Mouse (Mus musculus) forelimb bud, embryonic 11.5 days (tissue): ENCODE measurements around the gene Gpbp1.
A peak's percentile ranks its signal among the peaks of the same experiment; 100 is the strongest.

Experiments
- DNase-seq: peaks from one replicate; pipeline ENCODE4 v3.0.0-alpha.2; 2012; ENCODE audit warnings: low read depth, low spot score

Gpbp1 gene

DNA sequence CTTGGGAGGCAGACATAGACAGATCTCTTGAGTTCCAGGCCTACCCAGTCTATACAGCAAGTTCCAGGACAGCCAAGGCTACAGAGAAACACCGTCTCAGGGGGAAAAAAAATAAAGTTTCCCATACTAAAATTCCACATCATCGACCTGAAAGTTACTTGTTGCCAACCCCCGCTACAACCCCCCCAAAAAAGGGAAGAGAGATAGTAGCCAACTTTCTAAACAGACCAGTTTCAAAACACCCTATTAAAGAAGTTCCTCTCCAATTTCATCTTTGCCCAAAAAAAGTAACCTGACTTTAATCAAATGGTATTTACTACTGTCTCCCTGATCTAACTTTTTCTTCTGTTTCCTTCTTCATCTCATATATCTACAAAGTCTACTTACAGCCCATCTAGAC lies 22.6 kb downstream of the Gpbp1 start:
- no peak for DNase-seq

DNA sequence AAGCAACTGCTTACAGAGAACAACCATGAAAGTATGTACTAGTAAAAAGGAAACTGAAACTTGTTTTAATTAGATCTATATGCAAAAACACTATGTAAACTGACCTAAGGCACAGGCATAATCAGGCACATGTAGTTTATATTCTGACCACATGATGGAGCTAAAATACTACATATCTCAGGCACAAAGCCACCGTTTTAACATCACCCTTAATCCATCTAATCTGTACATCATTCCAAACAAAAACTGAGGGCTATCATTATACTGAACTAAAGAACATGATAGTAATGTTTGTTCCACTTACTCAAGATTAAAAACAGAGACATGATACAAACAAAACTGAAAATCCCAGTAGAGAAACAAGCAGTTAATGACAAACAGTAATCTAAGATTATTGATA lies 28.5 kb downstream of the Gpbp1 start:
- peak; percentile 37 for DNase-seq

DNA sequence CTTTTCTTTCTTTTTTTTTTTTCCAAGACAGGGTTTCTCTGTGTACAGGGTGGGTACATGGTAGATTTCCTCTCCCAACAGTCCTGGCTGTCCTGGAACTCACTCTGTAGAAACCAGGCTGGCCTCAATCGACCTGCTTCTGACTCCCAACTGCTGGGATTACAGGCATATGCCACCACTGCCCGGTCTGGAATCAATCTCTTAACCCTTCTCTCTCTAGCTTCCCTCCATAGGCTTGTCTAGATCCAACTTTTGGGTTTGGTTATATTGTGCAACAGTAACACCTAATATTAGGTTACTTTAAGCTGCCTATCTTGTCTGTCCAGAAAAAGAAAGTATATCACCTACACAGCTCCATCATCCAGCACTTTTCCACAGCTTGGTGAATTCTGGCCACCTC lies 33.1 kb downstream of the Gpbp1 start:
- DNase-seq = no peak

DNA sequence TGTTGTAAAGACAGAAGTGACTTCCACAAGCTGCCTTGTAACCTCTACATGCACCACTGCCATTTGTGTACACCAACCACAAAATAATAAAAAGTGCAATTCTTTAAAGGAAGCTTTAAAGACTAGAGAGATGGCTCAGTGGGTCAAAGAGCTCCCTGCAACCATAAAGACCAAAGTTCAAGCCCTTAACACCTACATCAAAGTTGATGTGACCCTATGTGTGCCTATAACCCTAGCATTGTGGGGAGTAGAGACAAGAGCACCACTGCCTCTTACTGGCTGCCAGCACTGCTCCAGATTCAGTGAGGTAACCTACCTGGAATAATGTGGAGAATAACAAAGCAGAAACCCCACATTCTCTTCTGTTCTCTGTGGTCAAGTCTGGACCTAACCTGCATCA lies 45.6 kb downstream of the Gpbp1 start:
- DNase-seq = no peak

DNA sequence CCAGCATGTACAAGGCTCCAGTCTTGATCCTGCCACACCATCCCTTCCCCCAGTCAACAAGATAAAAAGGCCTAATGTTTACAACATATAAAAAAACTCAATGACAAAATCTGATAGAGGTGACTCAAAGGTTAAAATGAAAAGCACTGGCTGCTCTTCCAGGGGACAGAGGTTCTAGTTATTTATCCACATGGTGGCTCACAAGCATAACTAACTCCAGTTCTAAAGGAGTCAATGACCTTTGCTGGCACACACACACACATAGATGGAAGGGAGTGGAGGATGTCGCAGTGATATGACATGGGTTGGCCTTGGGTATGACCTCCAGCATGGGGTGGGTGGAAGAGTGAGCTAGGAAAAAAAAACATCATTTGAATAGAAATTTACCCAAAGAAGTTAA lies 58.7 kb downstream of the Gpbp1 start:
- DNase-seq = no peak

DNA sequence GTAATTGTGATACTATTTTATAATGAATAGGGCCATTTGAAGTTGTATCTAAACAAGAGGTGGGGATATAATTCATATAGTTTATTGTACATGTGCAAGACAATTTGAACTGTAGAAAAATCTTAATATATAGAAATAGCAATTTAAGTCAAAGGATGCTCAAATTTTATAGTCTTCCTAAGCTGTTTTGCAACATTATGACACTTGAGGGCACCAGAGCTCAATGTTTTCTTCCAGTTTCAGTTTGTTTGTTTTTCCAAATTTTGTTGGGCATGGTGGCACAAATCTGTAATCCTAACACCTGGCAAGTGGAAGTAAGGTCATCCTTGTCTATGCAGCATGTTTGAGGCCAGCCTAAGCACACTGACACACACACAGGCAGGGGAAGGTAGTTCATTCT lies 68.6 kb downstream of the Gpbp1 start:
- DNase-seq = no peak

DNA sequence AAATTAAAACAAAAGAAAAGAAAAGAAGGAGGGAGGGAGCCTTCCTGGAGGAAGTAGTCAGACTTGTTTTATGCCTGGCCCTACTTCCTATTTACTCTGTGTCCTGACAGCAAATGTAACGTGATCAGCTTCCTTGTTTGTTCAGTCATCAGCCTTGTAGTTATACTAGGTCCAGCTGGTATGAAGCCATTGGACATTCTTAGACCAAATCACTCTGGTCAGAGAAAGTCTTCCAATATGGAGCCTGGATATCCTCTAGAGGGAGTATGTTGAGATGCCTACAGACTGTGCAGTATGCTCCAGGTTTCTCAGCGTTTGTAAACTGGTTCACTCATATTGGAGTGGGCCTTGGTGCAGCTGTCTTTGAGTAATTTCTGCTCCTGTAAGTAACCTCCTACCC lies 71.8 kb downstream of the Gpbp1 start:
- DNase-seq = no peak

DNA sequence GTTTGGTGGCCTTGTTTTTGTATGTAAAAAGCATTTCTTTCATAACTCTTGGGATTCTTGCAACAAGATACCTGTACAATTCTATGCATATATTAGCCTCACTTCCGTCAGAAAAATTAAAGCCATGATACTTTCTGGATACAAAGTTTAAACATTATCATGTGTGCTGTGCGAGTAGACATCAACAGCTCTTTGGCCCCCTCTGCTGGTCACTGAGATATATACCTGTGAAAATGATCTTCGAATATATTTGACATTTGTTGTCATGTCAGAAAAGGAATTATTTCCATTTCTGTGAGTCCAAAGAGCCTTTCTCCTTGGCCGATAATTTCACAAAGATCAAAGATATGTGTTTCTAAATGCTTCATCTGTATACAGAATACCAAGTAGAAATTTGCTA lies 76.8 kb downstream of the Gpbp1 start:
- DNase-seq = peak; percentile 57

DNA sequence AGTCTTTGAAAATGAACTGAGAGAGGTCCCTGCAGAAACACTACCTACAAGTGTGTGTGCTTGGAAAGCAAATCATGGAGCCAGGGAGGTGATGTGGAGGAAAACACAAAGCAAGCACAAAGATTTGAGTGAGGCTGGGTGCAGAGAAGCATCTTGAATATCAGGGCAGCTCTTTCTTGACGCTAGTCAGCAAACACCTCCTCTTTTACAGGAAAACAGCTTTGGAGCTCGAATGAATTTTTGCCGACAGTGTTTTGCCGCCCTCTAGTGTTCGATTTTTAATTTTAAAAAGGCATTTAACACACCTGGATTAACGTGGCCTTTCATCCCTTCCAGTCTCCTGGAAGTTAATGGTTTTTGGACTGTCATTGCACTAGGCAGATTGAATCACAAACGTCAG lies 79.1 kb downstream of the Gpbp1 start:
- DNase-seq = peak; percentile 74

DNA sequence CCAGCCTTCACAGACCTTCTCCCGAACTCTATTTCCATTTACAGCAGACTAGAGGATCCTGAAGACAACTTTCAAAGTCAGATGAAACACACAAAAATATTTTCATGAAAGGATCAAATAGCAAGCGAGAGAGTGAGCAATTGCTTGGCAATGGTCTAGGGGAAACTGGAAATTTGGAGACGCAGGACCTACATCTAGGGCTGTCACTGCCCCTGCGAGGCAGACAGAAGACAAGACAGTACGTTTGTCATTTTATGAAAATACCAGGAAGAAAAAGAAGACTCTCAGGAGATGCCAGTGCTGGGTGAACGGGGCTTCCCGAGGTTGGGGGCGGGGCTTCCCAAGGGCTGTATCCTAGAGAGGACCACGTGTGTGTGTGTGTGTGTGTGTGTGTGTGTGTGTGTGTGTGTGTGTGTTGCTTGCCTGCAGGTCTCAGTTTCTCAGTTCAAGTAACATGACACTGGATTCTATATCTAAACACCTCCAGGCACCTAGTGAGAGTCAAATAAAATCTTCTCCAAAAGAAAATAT lies 83.0 kb downstream of the Gpbp1 start:
- no peak for DNase-seq

DNA sequence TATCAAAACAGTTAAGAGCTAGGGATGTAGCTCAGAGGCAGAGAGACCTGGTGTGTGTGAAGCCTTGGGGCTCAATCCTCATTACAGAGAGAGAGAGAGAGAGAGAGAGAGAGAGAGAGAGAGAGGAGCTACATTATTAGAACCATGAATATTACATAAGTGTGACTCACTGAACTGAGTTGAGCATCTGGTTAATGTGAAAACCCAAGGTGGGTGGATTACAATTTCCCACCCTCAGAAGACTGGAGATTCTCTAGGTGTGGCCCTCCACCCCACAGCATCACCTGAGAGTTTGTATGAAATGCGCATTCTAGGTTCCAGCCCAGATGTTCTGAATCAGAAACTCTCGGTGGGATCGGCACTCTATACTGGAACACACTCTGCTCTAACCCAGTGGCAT lies 84.0 kb downstream of the Gpbp1 start:
- DNase-seq = no peak

DNA sequence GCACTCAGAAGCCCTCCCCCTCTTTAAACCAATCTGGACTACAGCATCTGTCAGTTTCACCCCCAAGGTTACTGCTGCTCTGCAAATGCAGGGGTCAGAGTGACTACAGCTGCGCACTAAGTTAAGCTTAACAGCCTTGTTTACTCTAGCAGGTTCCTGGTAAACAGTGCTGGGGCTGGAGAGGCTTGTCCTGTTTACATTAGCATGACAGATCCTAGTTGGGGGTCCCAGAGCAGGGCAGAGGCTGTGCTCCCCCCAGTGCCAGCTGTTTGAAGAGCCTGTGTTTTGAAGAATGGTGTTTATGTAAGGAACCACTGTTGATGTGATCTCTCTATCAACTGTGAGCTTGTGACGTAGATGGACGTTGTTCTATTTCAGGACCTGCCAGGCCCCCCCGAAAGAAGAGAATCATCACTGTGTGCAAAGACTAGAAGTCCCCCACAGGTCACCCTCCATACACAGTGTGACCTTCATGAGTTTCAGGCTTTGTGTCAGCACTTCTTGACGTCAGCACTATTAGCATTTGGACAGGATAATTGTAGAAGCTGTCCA lies 92.2 kb downstream of the Gpbp1 start:
- DNase-seq = no peak

DNA sequence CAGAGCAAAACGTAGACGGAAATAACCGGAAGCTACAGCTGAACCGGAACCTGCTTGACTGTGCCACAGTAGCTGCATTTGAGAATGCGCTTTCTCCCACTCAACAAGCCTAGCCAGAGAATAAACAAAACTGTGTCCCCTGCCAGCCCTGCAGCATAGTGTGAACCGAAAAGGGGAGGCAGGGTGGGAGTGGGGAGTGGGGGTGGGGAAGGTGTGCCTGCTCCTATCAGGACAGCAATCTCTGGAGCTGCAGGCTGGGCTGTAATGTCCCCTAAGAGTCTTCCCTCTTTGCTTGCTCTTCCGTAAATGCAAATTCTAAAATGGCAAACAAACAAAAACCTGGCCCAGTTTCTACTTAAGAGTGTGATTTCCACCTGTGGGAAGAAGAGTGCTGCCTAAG lies 92.8 kb downstream of the Gpbp1 start:
- no peak for DNase-seq

DNA sequence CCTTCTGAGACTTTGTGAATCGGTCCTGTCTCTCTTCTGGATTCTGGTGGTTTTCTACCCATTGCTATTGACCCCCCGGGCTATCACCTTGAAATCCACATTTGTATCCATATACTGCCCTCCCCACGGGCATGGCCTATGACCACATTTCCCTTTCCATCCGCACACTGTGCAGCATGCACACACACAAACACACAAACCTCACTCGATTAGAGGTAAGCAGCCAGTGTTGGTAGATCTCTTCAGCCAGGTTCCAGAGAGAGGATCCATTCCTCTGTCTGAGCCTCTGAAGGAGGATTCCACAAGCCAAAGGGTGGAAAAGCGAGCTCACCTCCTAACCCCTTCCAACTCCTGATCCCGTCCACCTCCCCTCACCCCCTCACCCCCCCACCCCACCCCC lies 94.4 kb downstream of the Gpbp1 start:
- no peak for DNase-seq

DNA sequence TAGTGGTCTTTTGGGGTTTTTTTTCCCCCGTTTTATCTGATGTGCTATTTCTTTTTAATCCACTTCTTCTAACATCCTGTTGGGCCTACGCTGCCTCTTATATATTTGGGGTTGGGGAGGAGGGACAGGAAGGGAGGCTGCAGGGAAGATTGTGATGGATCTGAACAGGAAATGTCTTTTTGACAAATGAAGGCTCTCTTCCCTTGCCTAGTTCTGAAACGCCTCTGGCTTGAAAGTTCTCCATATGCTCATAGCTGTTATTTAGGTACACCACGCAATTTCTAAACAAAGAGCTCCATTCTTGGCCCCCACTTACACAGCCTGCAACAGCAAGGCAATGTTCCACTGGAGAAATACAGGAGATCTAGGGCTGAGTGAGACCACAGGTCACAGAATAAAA lies 95.0 kb downstream of the Gpbp1 start:
- DNase-seq = no peak

DNA sequence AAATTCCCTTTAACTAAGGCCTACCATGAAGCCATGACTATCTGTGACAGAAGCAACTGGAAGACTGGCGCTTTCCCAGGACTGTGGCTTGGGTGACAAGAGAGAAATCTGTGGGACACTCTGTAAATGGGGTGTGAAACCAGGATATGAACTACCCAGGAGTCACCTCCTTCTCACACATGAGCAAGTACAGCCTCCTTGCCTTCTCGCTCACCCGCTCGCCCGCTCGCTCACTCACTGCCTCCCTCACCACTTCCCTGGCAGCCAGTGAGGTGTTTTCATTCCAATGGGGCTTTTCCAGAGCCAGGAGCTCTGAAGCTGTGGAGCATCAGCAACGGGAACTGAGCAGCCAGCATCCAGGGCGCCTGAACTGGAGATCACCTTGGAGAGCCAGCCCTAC lies 95.6 kb downstream of the Gpbp1 start:
- no peak for DNase-seq

DNA sequence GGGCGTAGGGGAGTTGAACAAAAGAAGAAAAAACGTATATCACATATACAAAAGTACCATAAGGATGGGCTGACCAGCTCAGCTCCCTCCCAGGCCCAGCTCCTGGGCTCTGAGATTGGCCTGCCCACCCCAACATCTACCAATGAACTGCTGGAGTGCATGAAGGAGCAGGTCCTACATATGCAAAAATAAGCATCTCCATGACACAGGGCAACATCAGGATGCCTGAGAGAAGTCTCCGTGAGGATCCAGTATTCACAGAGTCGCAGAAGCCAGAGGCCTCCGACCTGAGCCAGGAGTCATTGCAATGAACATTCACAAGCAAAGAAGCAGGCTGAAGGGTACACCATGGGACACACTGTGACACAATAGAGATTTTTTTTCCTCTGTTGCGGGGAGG lies 96.5 kb downstream of the Gpbp1 start:
- DNase-seq = no peak

DNA sequence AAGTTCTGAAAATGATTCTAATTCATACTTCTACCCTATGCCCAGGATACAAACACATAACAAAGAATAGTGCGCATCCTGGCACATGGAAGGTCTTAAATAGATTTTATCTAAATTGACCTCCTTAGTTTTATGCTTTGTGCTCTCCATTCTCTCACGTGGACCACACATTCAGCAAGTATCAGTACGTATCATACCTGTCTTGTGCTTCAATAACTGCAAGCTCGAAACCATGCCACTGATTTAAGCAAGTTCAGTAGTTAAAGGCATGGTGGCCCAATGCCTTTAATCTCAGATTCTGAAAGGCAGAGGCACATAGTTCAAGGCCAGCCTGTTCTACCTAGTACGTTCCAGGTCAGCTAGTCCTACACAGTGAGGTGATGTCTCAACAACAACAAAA lies 98.5 kb downstream of the Gpbp1 start:
- DNase-seq = no peak

DNA sequence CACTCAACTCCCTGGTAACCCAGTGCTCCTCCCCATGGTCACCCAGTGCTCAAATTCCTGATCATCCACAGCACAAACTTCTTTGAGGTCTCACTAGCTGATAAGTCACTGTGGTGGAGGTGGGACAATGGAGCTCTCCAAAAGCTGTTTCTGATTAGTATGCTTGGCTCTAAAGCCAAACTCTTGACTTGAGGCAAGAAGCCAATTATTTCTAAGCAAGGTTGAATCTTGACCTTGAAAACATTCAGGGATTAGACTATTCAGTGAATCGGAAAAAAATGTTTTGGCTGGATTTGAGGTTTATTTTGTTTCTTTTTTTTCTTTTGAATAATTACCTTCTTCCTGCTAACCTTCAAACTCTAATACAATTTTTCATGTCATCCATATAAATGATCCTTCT lies 98.9 kb downstream of the Gpbp1 start:
- no peak for DNase-seq

DNA sequence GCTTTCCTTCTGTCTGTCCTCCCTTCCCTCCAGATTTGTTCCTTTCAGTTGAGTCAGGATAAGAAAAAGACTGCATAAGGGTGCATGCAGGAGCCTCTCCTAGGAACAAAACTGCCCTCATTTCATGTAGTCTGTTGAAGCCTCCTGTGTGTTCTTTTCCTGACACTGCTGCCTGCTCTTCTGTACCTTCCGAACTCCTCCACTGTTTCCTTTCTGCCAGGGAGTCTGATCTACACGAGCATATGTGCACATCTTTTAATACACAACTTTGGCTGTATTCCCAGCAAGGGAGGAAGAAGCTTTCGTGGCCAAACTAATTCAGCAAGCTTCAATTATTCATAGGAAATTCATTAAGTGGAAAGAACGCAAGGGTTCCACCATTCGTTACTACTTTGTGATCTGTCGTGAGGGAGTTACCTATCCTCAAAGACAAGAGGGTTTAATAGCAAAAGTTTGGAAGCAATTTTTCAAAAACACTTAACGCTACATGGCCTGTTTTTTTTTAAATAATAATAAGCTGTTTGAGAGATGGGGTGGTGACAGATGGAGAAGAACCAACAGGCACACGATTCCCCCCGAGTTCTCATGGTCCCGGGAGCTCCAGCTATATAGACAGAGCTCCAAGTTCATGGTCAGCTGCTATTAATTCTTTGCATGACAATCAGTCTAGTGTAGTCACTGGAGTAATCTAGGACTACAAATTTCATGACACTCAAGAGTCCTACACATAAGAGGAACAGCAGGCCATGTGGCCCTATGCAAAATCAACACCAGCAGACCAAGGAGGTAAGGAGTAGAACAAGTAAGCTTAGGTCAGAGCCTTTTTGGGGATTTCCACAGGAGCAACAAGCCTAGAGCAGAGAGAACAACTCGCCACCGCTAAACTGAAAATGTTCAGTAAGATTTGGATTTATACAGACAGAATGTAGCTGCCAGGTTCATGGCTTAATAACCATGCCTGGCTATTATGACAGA lies 105.6 kb downstream of the Gpbp1 start:
- DNase-seq = no peak
